Mouse (Mus musculus) cortical plate, adult 2 months (tissue): ENCODE data around the gene Impg1.
A peak's percentile ranks its signal among the peaks of the same experiment; 100 is the strongest.

Source experiments
- CTCF ChIP-seq: fragments of 200-500 bp; IDR thresholded peaks from 2 replicates; pipeline ENCODE4 v1.5.1; 2011; ENCODE audit warnings: mild to moderate bottlenecking, control low read depth, low read length; ENCODE audit not compliant: insufficient read depth; ENCODE audit errors: extremely low read depth
- POLR2A ChIP-seq: fragments of 200-500 bp; IDR thresholded peaks from 2 replicates; pipeline ENCODE4 v1.6.1; 2011; ENCODE audit warnings: mild to moderate bottlenecking, low read length, control low read depth; ENCODE audit not compliant: insufficient read depth; ENCODE audit errors: extremely low read depth

GRCm38 (mm10) chr9:80332153-80332552, 133.1 kb downstream of the Impg1 start:
- no peak for TF ChIP-seq POLR2A
- peak; percentile 42; the same call in 1 of the 2 replicates for TF ChIP-seq CTCF
